Mouse (Mus musculus): ENCODE data around the gene Hist2h2ab.

The Hist2h2ab gene

DNA sequence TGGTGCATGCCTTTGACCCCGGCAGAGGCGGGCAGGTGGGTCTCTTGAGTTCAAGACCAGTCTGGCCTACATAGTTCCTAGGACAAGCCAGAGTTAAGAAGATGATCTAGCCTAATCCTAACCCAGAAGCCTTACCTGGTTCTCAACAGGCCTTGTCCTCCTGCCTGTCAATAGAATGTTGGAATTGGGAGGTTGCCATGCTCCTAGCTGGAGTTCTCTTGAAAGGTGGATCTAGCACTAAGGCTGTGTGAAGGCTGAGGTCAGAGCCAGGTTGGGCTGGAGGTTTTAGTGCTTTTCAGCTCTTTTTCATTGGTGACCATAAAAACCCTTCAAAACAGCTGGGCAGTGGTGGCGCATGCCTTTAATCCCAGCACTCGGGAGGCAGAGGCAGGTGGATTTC is 41.2 kb upstream of the Hist2h2ab start:
- Histone ChIP-seq H3K4me3 (replicated peaks; ENCODE audit: low read length) (no peak overlapping the region), H3K27me3 (ENCODE audit: insufficient read depth, low read length) (peaks cover 16% of the 10 kb centered on the region), H3K4me1 (replicated peaks; ENCODE audit: low read depth, low read length) (peaks cover 77% of the 10 kb centered on the region), H3K9me3 (ENCODE audit: low read length) (no peaks in the 10 kb centered on the region), H3K36me3 (ENCODE audit: insufficient read depth, low read length) (peaks cover 62% of the 10 kb centered on the region)
- TF ChIP-seq NANOG (IDR thresholded peaks at IDR 0.05; ENCODE audit: borderline replicate concordance, low read length), result no peak
- TF ChIP-seq POU5F1 (IDR thresholded peaks at IDR 0.05; ENCODE audit: borderline replicate concordance, low read length), result no peak
- no peak for TF ChIP-seq CTCF (conservative IDR thresholded peaks at IDR 0.05; ENCODE audit: low read length)

DNA sequence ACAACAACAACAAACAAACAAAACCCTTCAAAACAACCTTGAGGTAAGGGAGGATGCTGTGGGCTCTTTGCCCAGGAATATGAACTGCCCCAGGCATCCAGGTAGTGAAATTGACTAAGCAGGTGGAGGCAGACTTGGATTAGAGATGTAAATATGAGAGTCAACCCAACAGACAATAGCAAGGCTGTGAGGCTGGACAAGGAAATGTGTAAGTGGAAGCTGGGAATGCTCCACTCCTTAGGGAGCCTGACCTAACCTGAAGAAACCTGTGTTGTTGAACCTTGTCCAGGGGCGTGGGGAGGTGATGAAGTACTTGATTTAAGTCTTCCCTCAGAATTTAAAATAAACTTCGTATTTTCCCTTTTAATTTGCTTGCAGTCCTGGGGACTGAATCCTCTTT is 40.8 kb upstream of the Hist2h2ab start:
- TF ChIP-seq CTCF (conservative IDR thresholded peaks at IDR 0.05; ENCODE audit: low read length) (no peak), POU5F1 (IDR thresholded peaks at IDR 0.05; ENCODE audit: borderline replicate concordance, low read length) (no peak), NANOG (IDR thresholded peaks at IDR 0.05; ENCODE audit: borderline replicate concordance, low read length) (no peak)
- Histone ChIP-seq H3K4me1 (replicated peaks; ENCODE audit: low read depth, low read length) (peaks cover 76% of the 10 kb centered on the region), H3K27me3 (ENCODE audit: insufficient read depth, low read length) (peaks cover 20% of the 10 kb centered on the region), H3K36me3 (ENCODE audit: insufficient read depth, low read length) (peaks cover 58% of the 10 kb centered on the region), H3K4me3 (replicated peaks; ENCODE audit: low read length) (no peak overlapping the region), H3K9me3 (ENCODE audit: low read length) (no peaks in the 10 kb centered on the region)

GRCm38 (mm10) chr3:96179531-96179930 is 40.1 kb upstream of the Hist2h2ab start:
- Histone ChIP-seq H3K9me3 (ENCODE audit: low read length) (no peaks in the 10 kb centered on the region), H3K27me3 (ENCODE audit: insufficient read depth, low read length) (peaks cover 27% of the 10 kb centered on the region), H3K4me1 (replicated peaks; ENCODE audit: low read depth, low read length) (peaks cover 75% of the 10 kb centered on the region), H3K36me3 (ENCODE audit: insufficient read depth, low read length) (peaks cover 51% of the 10 kb centered on the region), H3K4me3 (replicated peaks; ENCODE audit: low read length) (no peak overlapping the region)
- TF ChIP-seq NANOG (IDR thresholded peaks at IDR 0.05; ENCODE audit: borderline replicate concordance, low read length) (no peak), POU5F1 (IDR thresholded peaks at IDR 0.05; ENCODE audit: borderline replicate concordance, low read length) (no peak), CTCF (conservative IDR thresholded peaks at IDR 0.05; ENCODE audit: low read length) (no peak)

GRCm38 (mm10) chr3:96180727-96181477 is 38.8 kb upstream of the Hist2h2ab start, which contains the start of gene Sv2a:
Sv2a (plus strand) TSS chr3:96181151.
- Histone ChIP-seq H3K4me1 (replicated peaks; ENCODE audit: low read depth, low read length) (peaks cover 71% of the 10 kb centered on the region), H3K4me3 (replicated peaks; ENCODE audit: low read length) (peak within 1 kb of the TSS; percentile 78), H3K27me3 (ENCODE audit: insufficient read depth, low read length) (peaks cover 39% of the 10 kb centered on the region), H3K9me3 (ENCODE audit: low read length) (no peaks in the 10 kb centered on the region), H3K36me3 (ENCODE audit: insufficient read depth, low read length) (peaks cover 38% of the 10 kb centered on the region)
- TF ChIP-seq CTCF (conservative IDR thresholded peaks at IDR 0.05; ENCODE audit: low read length), result no peak
- no peak for TF ChIP-seq POU5F1 (IDR thresholded peaks at IDR 0.05; ENCODE audit: borderline replicate concordance, low read length)
- TF ChIP-seq NANOG (IDR thresholded peaks at IDR 0.05; ENCODE audit: borderline replicate concordance, low read length), result no peak

- TF ChIP-seq CTCF (conservative IDR thresholded peaks at IDR 0.05; ENCODE audit: low read length), result no peak
- TF ChIP-seq POU5F1 (IDR thresholded peaks at IDR 0.05; ENCODE audit: borderline replicate concordance, low read length), result no peak
- no peak for TF ChIP-seq NANOG (IDR thresholded peaks at IDR 0.05; ENCODE audit: borderline replicate concordance, low read length)
- Histone ChIP-seq H3K4me3 (replicated peaks; ENCODE audit: low read length) (peak overlapping the region; percentile 78), H3K36me3 (ENCODE audit: insufficient read depth, low read length) (peaks cover 30% of the 10 kb centered on the region), H3K27me3 (ENCODE audit: insufficient read depth, low read length) (peaks cover 45% of the 10 kb centered on the region), H3K4me1 (replicated peaks; ENCODE audit: low read depth, low read length) (peaks cover 63% of the 10 kb centered on the region), H3K9me3 (ENCODE audit: low read length) (no peaks in the 10 kb centered on the region)
Observed at GRCm38 (mm10) chr3:96181510-96182381, 37.9 kb upstream of the Hist2h2ab start.

DNA sequence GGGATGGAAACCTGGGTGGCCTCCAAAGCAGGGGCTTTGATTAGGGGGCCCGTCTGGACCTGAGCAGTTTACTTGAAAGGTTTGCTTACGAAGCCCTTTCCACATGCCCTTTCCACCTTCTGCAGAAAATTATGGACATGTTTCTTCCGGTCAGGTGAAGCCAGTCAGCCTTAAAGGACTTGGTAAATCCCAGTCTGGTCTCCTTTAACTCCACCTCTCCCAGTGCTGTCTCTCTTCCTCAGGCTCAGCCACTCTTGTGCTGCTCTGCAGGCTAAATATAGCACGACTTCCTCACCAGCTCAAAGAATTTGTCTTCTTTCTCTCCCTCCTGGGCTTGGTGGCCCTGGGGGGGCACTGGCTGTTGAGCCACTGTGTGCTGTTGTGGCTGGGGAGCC is 37.3 kb upstream of the Hist2h2ab start:
- peak overlapping the region; percentile 51; the same call in 1 of the 2 replicates for H3K4me3 ChIP-seq (replicated peaks; ENCODE audit: low read length)
- TF ChIP-seq NANOG (IDR thresholded peaks at IDR 0.05; ENCODE audit: borderline replicate concordance, low read length), result no peak
- TF ChIP-seq CTCF (conservative IDR thresholded peaks at IDR 0.05; ENCODE audit: low read length), result no peak
- TF ChIP-seq POU5F1 (IDR thresholded peaks at IDR 0.05; ENCODE audit: borderline replicate concordance, low read length), result no peak
- H3K4me1 ChIP-seq (replicated peaks; ENCODE audit: low read depth, low read length), result peaks cover 62% of the 10 kb centered on the region
- no peaks in the 10 kb centered on the region for H3K9me3 ChIP-seq (ENCODE audit: low read length)
- H3K36me3 ChIP-seq (ENCODE audit: insufficient read depth, low read length), result peaks cover 23% of the 10 kb centered on the region
- peaks cover 46% of the 10 kb centered on the region for H3K27me3 ChIP-seq (ENCODE audit: insufficient read depth, low read length)

DNA sequence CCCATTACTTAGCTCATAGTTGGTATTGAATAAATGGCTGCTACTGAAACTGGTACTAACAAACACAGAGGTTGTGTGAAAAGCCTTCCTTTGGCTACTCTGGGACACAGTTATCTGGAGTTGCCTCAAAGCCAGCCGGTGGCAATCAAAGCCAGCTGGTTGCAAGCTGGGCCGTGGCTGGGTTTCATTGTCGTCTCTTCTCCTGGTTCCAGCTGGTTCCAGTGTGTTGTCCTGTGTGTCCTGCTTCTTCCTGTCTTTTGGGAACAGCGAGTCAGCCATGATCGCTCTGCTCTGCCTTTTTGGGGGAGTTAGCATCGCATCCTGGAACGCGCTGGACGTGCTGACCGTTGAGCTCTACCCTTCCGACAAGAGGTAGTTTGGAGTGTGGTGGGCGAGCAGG is 26.7 kb upstream of the Hist2h2ab start:
- Histone ChIP-seq H3K9me3 (ENCODE audit: low read length) (no peaks in the 10 kb centered on the region), H3K4me1 (replicated peaks; ENCODE audit: low read depth, low read length) (peaks cover 42% of the 10 kb centered on the region), H3K27me3 (ENCODE audit: insufficient read depth, low read length) (peaks cover 29% of the 10 kb centered on the region), H3K4me3 (replicated peaks; ENCODE audit: low read length) (no peak overlapping the region), H3K36me3 (ENCODE audit: insufficient read depth, low read length) (no peaks in the 10 kb centered on the region)
- TF ChIP-seq NANOG (IDR thresholded peaks at IDR 0.05; ENCODE audit: borderline replicate concordance, low read length) (no peak), CTCF (conservative IDR thresholded peaks at IDR 0.05; ENCODE audit: low read length) (no peak), POU5F1 (IDR thresholded peaks at IDR 0.05; ENCODE audit: borderline replicate concordance, low read length) (no peak)

- no peak overlapping the region for H3K4me3 ChIP-seq (replicated peaks; ENCODE audit: low read length)
- H3K9me3 ChIP-seq (ENCODE audit: low read length), result no peaks in the 10 kb centered on the region
- no peaks in the 10 kb centered on the region for H3K36me3 ChIP-seq (ENCODE audit: insufficient read depth, low read length)
- peaks cover 24% of the 10 kb centered on the region for H3K27me3 ChIP-seq (ENCODE audit: insufficient read depth, low read length)
- TF ChIP-seq NANOG (IDR thresholded peaks at IDR 0.05; ENCODE audit: borderline replicate concordance, low read length) (no peak), CTCF (conservative IDR thresholded peaks at IDR 0.05; ENCODE audit: low read length) (no peak), POU5F1 (IDR thresholded peaks at IDR 0.05; ENCODE audit: borderline replicate concordance, low read length) (no peak)
- peaks cover 47% of the 10 kb centered on the region for H3K4me1 ChIP-seq (replicated peaks; ENCODE audit: low read depth, low read length)
Observed at GRCm38 (mm10) chr3:96194966-96195365, 24.7 kb upstream of the Hist2h2ab start.
